Mouse (Mus musculus) MEL (cell line): ENCODE results near the gene Gm3854.

Source experiments
- CTCF ChIP-seq, 3 experiments: IDR thresholded peaks in 2 of 3; conservative IDR thresholded peaks in 1 of 3; 2 replicates each; pipeline ENCODE4 v1.5.1; 2011 to 2012; ENCODE audit warnings: low read length in 3 of 3, low read depth in 2 of 3, mild to moderate bottlenecking in 2 of 3, improper control_type of control experiment in 1 of 3, inconsistent platforms in 1 of 3, mixed read lengths in 1 of 3, moderate library complexity in 1 of 3; ENCODE audit not compliant: control insufficient read depth in 1 of 3, insufficient read depth in 1 of 3, poor library complexity in 1 of 3, severe bottlenecking in 1 of 3
- MYC ChIP-seq: IDR thresholded peaks from 2 replicates; pipeline ENCODE4 v1.6.1; 2011; ENCODE audit warnings: low read depth, mild to moderate bottlenecking, low read length, improper control_type of control experiment, moderate library complexity
- TAL1 ChIP-seq: IDR thresholded peaks from 2 replicates; pipeline ENCODE4 v1.6.1; 2012; ENCODE audit warnings: mild to moderate bottlenecking, inconsistent platforms, low read length, moderate library complexity, mixed read lengths
- USF1 ChIP-seq: IDR thresholded peaks from 2 replicates; pipeline ENCODE4 v1.6.1; 2014; ENCODE audit warnings: low read depth, mild to moderate bottlenecking, inconsistent platforms, low read length, improper control_type of control experiment, moderate library complexity

DNA sequence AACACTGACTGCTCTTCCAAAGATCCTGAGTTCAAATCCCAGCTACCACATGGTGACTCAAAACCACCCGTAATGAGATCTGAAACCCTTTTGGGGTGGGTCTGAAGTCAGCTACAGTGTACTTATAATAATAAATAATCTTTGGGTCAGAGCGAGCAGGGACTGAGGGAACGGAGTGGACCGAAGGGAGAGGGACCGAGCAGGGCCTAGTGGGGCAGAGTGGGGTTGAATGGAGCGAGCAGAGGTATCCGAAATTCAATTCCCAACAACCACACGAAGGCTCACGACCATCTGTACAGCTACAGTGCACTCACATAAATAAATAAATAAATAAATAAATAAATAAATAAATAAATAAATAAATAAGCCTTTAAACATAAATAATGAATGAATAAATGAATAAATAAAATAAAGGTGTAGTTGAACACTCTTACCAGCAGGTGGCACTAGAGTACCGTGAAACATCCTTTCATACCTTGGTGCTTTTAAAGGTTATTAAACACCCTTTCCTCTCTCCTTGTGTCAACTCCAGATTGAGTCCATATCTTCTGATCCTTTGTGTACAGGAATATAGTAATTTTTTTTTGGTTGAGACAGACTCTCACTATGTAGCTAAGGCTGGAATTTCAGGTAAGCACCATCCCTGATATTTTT, 15.5 kb downstream of the Gm3854 start:
- no peak for TF ChIP-seq TAL1
- TF ChIP-seq CTCF (IDR thresholded peaks at IDR 0.05 in 2 of 3, conservative IDR thresholded peaks at IDR 0.05 in 1 of 3; ENCODE audit: control insufficient read depth in 1 of 3, insufficient read depth in 1 of 3, low read depth in 2 of 3, low read length in 3 of 3, poor library complexity in 1 of 3, severe bottlenecking in 1 of 3): peak; percentile 46 to 75 (median 48)
- no peak for TF ChIP-seq USF1
- TF ChIP-seq MYC: no peak
